Mouse (Mus musculus): ENCODE results near the gene Osbpl5.

- TF ChIP-seq CTCF (IDR thresholded peaks at IDR 0.05; ENCODE audit: low read depth, low read length) = no peak
- TF ChIP-seq TAL1 (conservative IDR thresholded peaks at IDR 0.05; ENCODE audit: low read depth, low read length) = no peak
- no peak for TF ChIP-seq POLR2AphosphoS5 (IDR thresholded peaks at IDR 0.05; ENCODE audit: insufficient replicate concordance, low read depth, low read length)
- no peak for TF ChIP-seq GATA1 (IDR thresholded peaks at IDR 0.05; ENCODE audit: borderline replicate concordance, low read length)
Observed at GRCm38 (mm10) chr7:143752606-143753005, 4.2 kb downstream of the Osbpl5 start.
